Mouse (Mus musculus): Measurements from ENCODE around the gene Mis18bp1.

GRCm38 (mm10) chr12:65112811-65113210, 59.6 kb downstream of the Mis18bp1 start:
- no peak for TF ChIP-seq POLR2A (IDR thresholded peaks at IDR 0.05; ENCODE audit: insufficient read length, low read depth)
- TF ChIP-seq MYOD1 (IDR thresholded peaks at IDR 0.05; ENCODE audit: control insufficient read depth in 1 of 3, insufficient read length in 2 of 3, low read depth in 2 of 3) = no peak
